Mouse (Mus musculus): ENCODE data around the gene Homer2. TPM values are rescaled to one million over a fixed set of nuclear protein-coding genes. Genes with fewer than 3 reads are reported as not detected.

Gene Homer2
- polyA plus RNA-seq, 1 experiment = 10.9 TPM

DNA sequence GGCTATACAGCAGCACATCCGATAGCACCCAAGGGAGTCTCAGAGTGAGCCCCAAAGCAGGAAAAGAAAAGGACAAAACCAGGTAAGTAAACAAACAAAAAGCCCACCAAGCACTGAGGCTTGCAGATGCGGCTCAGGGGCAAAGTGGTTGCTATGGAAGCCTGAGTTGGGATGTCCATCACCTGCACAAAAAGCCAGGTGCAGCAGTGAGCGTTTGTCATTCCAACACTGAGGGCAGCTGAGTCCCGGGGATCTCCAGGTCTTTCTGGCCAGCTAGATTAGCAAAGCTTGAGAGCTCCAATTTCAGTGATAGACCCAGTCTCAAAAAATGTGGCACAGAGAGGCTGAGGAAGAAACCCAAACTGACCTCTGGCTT lies 149.4 kb downstream of the Homer2 start:
- no peaks in the 10 kb centered on the region for H3K4me1 ChIP-seq (ENCODE audit: control insufficient read depth, insufficient read depth, low read length)
- TF ChIP-seq POLR2A (IDR thresholded peaks at IDR 0.05; ENCODE audit: low read depth, low read length) = no peak
- TF ChIP-seq CTCF (IDR thresholded peaks at IDR 0.05; ENCODE audit: borderline replicate concordance, insufficient read depth, low read length) = no peak
- H3K4me3 ChIP-seq (ENCODE audit: insufficient read depth, low read length) = no peak overlapping the region
- H3K27ac ChIP-seq (ENCODE audit: insufficient read depth, low read length) = no peak overlapping the region

DNA sequence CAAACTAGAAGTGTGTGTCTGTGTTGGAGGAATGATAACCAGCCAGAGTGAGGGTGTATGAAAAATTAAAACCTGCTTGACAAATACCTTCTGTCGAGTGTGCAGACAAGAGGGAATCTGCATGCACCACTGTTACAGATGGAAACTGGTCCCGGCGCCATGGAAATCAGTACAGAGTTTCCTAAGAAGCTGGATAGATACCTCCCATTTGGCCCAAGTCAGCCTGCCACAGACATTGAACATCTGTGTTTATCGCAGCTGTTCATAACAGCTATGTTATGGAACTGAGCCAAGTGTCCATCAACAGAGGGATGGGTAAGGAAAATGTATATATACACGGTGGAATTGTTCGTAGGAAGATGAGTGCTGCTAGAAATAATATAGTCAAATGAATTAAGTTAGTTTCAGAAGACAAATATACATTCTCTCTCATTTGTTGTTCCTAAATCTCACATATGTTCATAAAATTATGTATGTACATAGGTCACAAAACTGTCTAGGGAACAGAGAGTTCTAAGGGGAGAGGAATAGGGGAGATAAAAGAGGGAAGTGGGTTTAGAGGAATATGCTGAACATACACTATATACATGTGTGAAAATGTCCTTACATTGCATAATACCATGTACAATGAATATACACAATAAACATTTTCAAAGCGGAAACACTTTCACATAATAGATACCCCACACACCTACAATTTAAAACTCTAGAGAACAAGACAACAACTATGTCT lies 149.9 kb downstream of the Homer2 start:
- TF ChIP-seq POLR2A (IDR thresholded peaks at IDR 0.05; ENCODE audit: low read depth, low read length) (no peak), CTCF (IDR thresholded peaks at IDR 0.05; ENCODE audit: borderline replicate concordance, insufficient read depth, low read length) (no peak)
- no peak overlapping the region for H3K27ac ChIP-seq (ENCODE audit: insufficient read depth, low read length)
- no peak overlapping the region for H3K4me3 ChIP-seq (ENCODE audit: insufficient read depth, low read length)
- H3K4me1 ChIP-seq (ENCODE audit: control insufficient read depth, insufficient read depth, low read length) = no peaks in the 10 kb centered on the region

DNA sequence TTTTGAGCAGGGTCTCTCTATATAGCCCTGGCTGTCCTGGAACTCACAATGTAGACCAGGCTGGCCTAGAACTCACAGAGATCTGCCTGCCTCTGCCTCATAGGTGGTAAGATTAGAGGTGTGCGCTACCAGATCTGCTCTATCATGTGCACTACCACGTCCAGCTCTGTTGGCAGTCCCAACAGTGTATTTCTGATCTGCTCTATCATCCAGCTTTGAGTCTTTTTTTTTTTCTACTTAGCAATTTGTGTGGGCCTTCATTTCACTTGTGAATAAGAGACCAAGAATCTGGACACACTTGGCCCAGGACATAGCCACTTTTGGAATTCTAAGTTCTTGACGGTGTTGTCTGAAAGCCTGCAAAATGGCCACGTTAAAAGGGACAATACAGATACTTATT lies 150.5 kb downstream of the Homer2 start:
- no peaks in the 10 kb centered on the region for H3K4me1 ChIP-seq (ENCODE audit: control insufficient read depth, insufficient read depth, low read length)

DNA sequence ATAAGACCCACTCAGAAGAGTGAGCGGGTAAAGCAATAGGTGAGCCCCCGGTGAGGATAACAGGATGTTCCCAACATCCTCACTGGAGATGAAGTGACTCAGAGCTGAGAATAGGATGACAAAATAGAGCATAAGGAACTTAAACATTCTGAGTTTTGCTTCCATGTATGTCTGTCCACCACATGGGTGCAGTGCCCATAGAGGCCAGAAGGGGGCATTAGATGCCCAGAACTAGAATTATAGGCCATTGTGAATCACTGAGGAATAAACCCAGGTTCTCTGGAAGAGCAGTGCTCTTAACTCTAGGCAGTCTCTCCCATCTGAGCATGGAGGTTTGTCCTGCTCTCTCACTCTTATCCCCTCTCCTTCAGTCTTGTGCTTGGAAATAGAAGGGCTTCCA lies 153.0 kb downstream of the Homer2 start:
- Histone ChIP-seq H3K4me1 (ENCODE audit: control insufficient read depth, insufficient read depth, low read length) (no peaks in the 10 kb centered on the region), H3K27ac (ENCODE audit: insufficient read depth, low read length) (no peak overlapping the region)
- TF ChIP-seq CTCF (IDR thresholded peaks at IDR 0.05; ENCODE audit: borderline replicate concordance, insufficient read depth, low read length) (no peak), POLR2A (IDR thresholded peaks at IDR 0.05; ENCODE audit: low read depth, low read length) (no peak)

More for the DNA sequence above, 150.5 kb downstream of the Homer2 start:
- no peak overlapping the region for H3K27ac ChIP-seq (ENCODE audit: insufficient read depth, low read length)
- no peak for TF ChIP-seq POLR2A (IDR thresholded peaks at IDR 0.05; ENCODE audit: low read depth, low read length)
- TF ChIP-seq CTCF (IDR thresholded peaks at IDR 0.05; ENCODE audit: borderline replicate concordance, insufficient read depth, low read length) = no peak
- H3K4me3 ChIP-seq (ENCODE audit: insufficient read depth, low read length) = no peak overlapping the region

DNA sequence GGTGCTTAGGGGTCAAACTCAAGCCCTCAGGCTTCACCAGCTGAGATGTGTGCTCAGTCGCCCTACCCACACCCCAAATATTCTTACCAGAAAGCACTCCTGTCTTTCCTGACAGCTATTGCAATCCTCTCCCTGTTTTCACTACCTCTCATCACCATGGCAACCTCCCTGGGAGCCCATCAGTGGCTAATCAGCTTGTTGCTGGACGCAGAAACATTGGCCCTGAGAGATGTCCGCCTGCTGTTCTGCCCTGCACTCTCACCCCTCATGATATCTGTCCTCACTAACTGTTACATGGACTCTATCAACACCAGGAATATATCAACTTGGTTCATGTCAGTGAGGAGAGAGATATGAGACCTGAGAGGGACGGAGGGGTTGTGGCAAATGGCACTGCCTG lies 153.7 kb downstream of the Homer2 start:
- no peak for TF ChIP-seq CTCF (IDR thresholded peaks at IDR 0.05; ENCODE audit: borderline replicate concordance, insufficient read depth, low read length)
- TF ChIP-seq POLR2A (IDR thresholded peaks at IDR 0.05; ENCODE audit: low read depth, low read length) = no peak
- no peak overlapping the region for H3K27ac ChIP-seq (ENCODE audit: insufficient read depth, low read length)
- no peaks in the 10 kb centered on the region for H3K4me1 ChIP-seq (ENCODE audit: control insufficient read depth, insufficient read depth, low read length)

More for the DNA sequence above, 153.0 kb downstream of the Homer2 start:
- no peak overlapping the region for H3K4me3 ChIP-seq (ENCODE audit: insufficient read depth, low read length)

More for the DNA sequence above, 153.7 kb downstream of the Homer2 start:
- H3K4me3 ChIP-seq (ENCODE audit: insufficient read depth, low read length) = no peak overlapping the region

Other genes with a start within 250 kb of the Homer2 start
- 0.33 TPM in 1 of 2 replicates, not detected in the other for gene Ap3b2, start 213.6 kb downstream of the Homer2 start, polyA plus RNA-seq (2011; ENCODE audit: insufficient read length, low read depth, missing spikeins)
- gene BC048679, start 209.2 kb downstream of the Homer2 start, polyA plus RNA-seq (2011; ENCODE audit: insufficient read length, low read depth, missing spikeins) = not detected in 2 replicates
- gene Fsd2, start 140.6 kb downstream of the Homer2 start, polyA plus RNA-seq (2011; ENCODE audit: insufficient read length, low read depth, missing spikeins) = not detected in 2 replicates
- 7.5 and 7.9 TPM in 2 replicates for gene Whamm, start 136.3 kb downstream of the Homer2 start, polyA plus RNA-seq (2011; ENCODE audit: insufficient read length, low read depth, missing spikeins)
- gene Ramac, start 55.4 kb upstream of the Homer2 start, polyA plus RNA-seq (2011; ENCODE audit: insufficient read length, low read depth, missing spikeins) = 34.9 and 37.9 TPM in 2 replicates
- gene 3110040N11Rik, start 82.0 kb upstream of the Homer2 start, polyA plus RNA-seq (2011; ENCODE audit: insufficient read length, low read depth, missing spikeins) = 29.7 and 31.3 TPM in 2 replicates
- 126 and 134 TPM in 2 replicates for gene Btbd1, start 121.9 kb upstream of the Homer2 start, polyA plus RNA-seq (2011; ENCODE audit: insufficient read length, low read depth, missing spikeins)
- not detected in 2 replicates for gene Gm10160, start 148.3 kb upstream of the Homer2 start, polyA plus RNA-seq (2011; ENCODE audit: insufficient read length, low read depth, missing spikeins)
- gene Tm6sf1, start 151.5 kb upstream of the Homer2 start, polyA plus RNA-seq (2011; ENCODE audit: insufficient read length, low read depth, missing spikeins) = 0.67 and 2.0 TPM in 2 replicates
- gene Hdgfl3, start 226.9 kb upstream of the Homer2 start, polyA plus RNA-seq (2011; ENCODE audit: insufficient read length, low read depth, missing spikeins) = 11.1 and 22.7 TPM in 2 replicates